Mouse (Mus musculus): ENCODE results near the gene Poc1a. TPM values are rescaled to one million over a fixed set of nuclear protein-coding genes. Genes with fewer than 3 reads are reported as not detected.

Gene Poc1a
- total RNA-seq, 1 experiment from 2014 or later = 26.5 TPM

GRCm38 (mm10) chr9:106300176-106300803, 19.4 kb downstream of the Poc1a start:
- no peak for ATAC-seq (replicated peaks; ENCODE audit: low read depth, poor library complexity, severe bottlenecking)

DNA sequence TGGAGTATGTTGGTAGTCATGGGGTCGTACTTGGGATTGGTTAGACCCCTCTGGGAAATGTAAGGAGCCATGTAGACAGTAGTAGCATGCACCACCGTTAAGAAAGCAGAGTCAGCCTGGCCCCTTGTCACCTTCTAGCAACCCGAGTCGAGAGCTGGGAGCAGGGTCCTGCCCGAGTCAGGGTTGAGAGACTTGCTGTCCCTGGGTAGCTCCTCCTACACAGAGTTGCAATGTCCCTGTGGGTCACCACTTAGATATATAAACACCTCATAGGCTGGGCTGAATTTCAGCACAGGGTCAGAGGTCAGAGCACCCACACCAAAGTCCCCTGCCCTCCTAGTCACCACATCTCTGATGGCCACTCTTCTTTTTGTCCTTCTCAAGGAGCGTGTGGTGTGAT, 20.1 kb downstream of the Poc1a start:
- no peak for ATAC-seq (replicated peaks; ENCODE audit: low read depth, poor library complexity, severe bottlenecking)

DNA sequence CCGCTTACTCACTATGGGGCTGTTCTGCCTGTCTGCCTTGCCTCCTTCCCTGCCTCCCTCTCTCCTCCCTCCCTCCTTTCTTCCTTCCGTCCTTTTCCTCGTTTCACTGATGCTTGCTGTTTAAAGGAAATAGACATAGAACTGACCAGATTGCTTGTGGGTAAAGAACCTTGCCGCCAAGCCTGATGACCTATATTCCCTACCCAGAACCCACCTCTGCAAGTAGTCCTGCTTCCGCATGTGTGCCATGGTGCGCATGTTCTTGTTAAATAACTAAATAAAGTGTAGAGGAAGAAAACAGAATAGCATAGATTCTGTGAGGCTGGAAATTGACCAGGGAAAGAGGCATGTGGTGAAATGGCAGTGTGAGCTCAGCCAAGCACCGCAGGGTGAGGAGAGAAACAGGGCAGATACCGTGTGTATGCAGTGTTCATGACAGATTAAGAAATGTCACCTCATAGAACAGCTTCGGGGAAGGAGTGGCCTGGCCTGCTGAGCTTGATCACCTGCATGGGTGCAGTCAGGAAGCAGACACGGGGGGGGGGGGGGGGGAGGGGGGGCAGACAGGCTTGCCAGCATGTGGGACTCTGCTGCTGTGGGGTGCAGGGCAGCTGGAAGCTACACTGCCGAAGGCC, 20.7 kb downstream of the Poc1a start:
- ATAC-seq (replicated peaks; ENCODE audit: low read depth, poor library complexity, severe bottlenecking) = no peak

DNA sequence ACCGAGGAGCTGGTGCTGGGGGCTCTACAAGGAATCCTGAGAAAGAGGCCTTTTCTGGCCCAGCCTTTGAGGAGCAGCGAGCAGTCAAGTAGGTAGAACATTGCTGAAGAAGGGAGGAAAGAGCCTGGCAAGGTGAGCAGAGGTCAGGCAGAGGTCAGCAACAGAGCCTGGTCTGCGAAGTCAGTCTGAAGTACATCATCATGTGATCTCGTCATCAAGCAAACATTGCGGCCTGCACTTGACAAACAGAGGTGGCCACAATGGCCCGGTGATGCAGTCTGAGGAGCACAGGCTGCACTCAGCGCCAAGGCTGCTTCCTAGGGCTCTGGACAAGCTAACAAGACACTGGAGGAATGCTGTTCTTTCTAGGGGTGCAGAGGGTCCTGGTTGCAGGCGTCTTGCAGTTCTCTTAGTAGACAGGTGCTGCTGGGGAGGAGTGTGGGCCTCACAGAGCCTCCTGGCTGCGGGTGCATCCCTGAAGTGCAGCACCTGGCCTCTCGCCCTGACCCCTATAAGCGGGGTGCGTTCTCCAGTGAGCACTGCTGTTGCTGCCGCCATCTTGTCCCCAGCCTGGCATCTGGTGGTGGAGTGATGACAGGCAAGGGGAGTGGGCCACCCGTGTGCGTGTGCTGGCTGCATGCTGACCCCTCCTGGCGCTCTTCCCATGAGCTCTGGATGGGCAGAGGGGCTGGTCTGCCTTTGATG, 21.7 kb downstream of the Poc1a start:
- no peak for ATAC-seq (replicated peaks; ENCODE audit: low read depth, poor library complexity, severe bottlenecking)

DNA sequence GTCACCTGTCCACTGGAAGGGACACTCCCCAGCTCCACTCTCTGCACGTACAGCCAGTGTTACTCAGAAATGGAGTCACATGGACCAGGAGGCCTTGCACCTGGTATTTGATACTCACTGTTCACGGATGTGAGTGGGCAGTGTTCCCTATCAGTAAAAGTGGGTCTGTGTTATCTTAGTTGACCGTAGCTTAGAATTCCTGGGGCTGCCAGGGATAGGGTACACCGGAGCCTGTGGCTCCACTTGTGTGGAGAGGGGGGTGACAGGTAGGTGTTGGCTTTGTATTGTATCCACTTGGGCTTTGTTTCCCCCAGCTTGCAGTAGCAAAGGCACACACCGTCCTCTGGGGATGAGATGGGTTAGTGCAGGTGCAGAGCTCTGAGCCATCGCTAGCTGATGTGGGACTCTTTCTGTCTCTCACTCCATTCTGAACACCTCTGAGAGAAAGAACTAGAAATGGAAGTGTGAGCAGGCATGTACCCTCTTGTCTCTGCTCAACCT, 22.6 kb downstream of the Poc1a start:
- no peak for ATAC-seq (replicated peaks; ENCODE audit: low read depth, poor library complexity, severe bottlenecking)

DNA sequence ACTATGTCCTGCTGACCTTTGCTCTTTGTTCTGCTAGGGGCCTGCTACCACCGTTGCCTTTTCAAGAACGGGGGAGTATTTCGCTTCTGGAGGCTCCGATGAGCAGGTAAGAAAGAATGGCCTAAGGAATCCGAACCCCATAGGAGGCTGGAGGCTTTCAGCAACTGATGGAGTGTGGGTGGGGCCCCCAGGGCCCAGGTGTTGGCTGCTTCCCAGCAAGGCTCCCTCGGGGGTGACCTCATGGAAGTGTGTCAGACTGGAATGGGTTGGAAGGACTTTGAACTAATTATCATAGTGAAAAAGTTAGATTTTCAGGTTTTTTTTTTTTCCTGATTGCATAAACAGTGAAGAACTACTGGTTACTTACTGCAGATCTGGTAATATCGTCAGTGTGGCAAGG, 24.4 kb downstream of the Poc1a start:
- ATAC-seq (replicated peaks; ENCODE audit: low read depth, poor library complexity, severe bottlenecking) = no peak

GRCm38 (mm10) chr9:106306662-106307351, 25.9 kb downstream of the Poc1a start:
- peak; percentile 70 for ATAC-seq (replicated peaks; ENCODE audit: low read depth, poor library complexity, severe bottlenecking)

- ATAC-seq (replicated peaks; ENCODE audit: low read depth, poor library complexity, severe bottlenecking) = 0 out of 2 replicates have a peak, but pooled peaks have one; percentile 20
Observed at GRCm38 (mm10) chr9:106308151-106308550, 27.3 kb downstream of the Poc1a start.

GRCm38 (mm10) chr9:106308555-106308954, 27.7 kb downstream of the Poc1a start:
- peak; percentile 70 for ATAC-seq (replicated peaks; ENCODE audit: low read depth, poor library complexity, severe bottlenecking)

- no peak for ATAC-seq (replicated peaks; ENCODE audit: low read depth, poor library complexity, severe bottlenecking)
Observed at GRCm38 (mm10) chr9:106308983-106309382, 28.1 kb downstream of the Poc1a start.

GRCm38 (mm10) chr9:106309859-106310258, 29.0 kb downstream of the Poc1a start:
- ATAC-seq (replicated peaks; ENCODE audit: low read depth, poor library complexity, severe bottlenecking) = peak; percentile 24; the same call in 1 of the 2 replicates

DNA sequence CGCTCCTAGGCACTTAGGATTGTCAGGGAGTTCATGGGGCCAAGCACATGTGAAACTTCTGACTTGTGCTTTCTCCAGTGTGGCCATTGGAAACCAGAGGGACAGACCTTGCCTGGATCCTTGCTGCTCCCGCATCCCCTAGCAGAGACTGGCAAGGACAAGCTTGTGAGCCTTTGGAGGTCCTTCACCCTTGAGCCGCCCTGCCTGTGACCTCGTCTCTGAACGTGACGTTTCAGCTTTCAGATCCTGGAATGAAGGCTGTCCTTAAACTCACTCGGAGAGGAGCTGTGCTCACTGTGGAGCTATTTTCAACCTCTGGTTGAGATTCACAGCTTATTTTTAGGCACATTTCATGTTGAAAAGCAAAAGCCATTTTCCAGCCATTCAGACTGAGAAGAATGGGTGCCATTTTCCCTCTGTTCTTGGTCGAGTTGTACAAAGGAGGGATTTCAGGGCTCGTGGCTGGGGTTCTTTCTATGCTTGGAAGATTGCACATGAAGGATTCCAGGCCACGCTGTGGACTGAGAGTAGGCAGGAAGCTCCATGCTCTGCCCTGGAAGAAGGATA, 30.8 kb downstream of the Poc1a start:
- no peak for ATAC-seq (replicated peaks; ENCODE audit: low read depth, poor library complexity, severe bottlenecking)

GRCm38 (mm10) chr9:106312950-106313360, 32.1 kb downstream of the Poc1a start:
- ATAC-seq (replicated peaks; ENCODE audit: low read depth, poor library complexity, severe bottlenecking) = 0 out of 2 replicates have a peak, but pooled peaks have one; percentile 19

- no peak for ATAC-seq (replicated peaks; ENCODE audit: low read depth, poor library complexity, severe bottlenecking)
Observed at GRCm38 (mm10) chr9:106314196-106314595, 33.3 kb downstream of the Poc1a start.

DNA sequence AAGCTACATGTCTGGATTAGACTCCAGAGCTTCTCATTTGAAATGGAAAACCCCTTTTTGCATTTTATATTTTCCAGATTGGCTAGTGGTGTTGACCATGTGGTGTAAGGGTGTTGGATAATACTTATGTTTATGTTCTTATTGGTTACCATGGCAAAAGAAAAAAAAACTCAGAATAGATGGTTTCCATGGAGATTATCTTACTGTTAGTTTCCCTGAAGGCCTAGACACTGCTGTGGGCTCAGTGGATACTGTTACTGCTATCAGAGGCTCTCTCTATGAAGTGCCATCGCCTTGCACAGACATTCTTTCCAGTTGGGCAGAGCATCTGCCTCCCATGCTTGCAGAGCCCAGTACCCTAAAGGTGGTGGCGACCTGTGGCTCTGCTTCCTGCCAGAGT, 37.2 kb downstream of the Poc1a start:
- ATAC-seq (replicated peaks; ENCODE audit: low read depth, poor library complexity, severe bottlenecking) = peak; percentile 66

DNA sequence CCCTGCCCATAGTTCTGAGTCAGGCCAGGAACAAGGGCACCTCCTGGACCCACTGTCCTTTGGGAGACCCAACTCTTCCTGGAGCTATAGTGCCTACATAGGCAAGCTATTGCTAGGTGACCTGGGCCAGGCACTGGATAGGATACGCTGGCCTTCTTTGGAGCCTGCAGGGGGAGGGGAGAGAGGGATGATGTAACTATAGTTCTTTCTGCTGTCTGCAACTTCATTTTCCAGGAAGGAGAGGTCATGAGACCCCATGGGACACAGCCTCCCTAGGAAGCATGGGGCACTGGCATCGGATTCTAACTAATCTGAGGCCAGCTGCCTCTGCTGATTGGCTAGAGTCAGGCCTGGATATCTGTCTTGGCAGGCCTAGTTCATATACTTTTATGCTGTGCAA, 38.2 kb downstream of the Poc1a start:
- ATAC-seq (replicated peaks; ENCODE audit: low read depth, poor library complexity, severe bottlenecking) = no peak

GRCm38 (mm10) chr9:106322497-106322896, 41.6 kb downstream of the Poc1a start:
- no peak for ATAC-seq (replicated peaks; ENCODE audit: low read depth, poor library complexity, severe bottlenecking)

DNA sequence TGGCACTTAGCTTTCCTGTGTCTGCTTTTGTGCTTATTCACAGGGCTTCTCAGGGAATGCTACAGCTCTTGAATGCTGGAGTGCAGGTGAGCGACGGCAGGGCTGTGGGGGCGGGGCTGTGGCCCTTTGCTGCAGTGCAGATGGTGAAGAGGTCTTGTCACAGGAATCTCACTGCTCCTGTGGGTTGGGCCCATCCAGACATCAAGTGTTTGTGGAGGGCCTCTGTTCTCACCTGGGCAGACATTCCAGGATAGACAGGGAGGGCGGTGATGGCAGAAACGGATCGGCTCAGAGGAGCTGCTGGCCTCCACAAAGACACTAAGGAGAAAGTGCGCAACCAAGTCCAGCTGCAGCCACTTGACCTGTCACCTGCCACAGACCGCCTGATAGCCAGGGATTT, 45.4 kb downstream of the Poc1a start:
- no peak for ATAC-seq (replicated peaks; ENCODE audit: low read depth, poor library complexity, severe bottlenecking)

DNA sequence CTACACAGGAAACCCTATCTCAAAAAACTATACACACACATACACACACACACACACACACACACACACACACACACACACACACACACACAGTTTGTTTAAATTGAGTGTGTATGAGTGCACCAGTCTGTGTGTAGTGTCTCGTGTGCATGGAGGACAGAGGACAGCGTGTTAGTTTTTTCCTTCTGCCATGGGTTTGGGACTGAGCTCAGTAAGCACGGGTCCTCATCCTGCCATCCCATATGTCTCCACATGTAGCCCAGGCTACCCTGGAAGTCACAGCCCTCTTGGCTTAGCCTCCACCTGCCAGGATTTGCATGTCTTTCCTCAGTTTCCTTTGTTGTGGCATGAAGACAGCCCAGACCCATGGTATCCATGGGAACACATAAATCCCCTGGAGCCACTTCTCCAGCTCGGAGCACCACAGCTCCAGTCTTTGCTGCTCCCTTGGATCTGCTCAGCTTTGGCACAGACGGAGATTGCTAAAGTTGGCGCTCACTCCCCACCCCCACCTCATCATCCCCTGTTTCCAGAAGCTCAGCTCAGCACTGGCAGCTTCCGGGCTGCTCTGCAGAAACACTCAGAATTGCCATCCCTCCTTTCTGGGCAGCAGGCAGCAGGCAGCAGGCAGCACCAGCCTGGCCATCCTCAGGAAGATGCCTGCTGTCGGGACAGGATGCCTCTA, 46.4 kb downstream of the Poc1a start:
- ATAC-seq (replicated peaks; ENCODE audit: low read depth, poor library complexity, severe bottlenecking) = no peak

Data from common myeloid progenitor, adult 5-6 weeks (primary cell).